Mouse (Mus musculus) G1E (cell line): Measurements from ENCODE around the gene Dusp8.

Experiments used
- CTCF ChIP-seq: IDR thresholded peaks from 2 replicates; pipeline ENCODE4 v1.5.1; 2012; ENCODE audit warnings: low read depth, low read length, inconsistent platforms, mixed read lengths
- POLR2AphosphoS5 ChIP-seq: IDR thresholded peaks from 2 replicates; pipeline ENCODE4 v1.6.1; 2012; ENCODE audit warnings: low read depth, low read length, inconsistent platforms; ENCODE audit not compliant: insufficient replicate concordance

DNA sequence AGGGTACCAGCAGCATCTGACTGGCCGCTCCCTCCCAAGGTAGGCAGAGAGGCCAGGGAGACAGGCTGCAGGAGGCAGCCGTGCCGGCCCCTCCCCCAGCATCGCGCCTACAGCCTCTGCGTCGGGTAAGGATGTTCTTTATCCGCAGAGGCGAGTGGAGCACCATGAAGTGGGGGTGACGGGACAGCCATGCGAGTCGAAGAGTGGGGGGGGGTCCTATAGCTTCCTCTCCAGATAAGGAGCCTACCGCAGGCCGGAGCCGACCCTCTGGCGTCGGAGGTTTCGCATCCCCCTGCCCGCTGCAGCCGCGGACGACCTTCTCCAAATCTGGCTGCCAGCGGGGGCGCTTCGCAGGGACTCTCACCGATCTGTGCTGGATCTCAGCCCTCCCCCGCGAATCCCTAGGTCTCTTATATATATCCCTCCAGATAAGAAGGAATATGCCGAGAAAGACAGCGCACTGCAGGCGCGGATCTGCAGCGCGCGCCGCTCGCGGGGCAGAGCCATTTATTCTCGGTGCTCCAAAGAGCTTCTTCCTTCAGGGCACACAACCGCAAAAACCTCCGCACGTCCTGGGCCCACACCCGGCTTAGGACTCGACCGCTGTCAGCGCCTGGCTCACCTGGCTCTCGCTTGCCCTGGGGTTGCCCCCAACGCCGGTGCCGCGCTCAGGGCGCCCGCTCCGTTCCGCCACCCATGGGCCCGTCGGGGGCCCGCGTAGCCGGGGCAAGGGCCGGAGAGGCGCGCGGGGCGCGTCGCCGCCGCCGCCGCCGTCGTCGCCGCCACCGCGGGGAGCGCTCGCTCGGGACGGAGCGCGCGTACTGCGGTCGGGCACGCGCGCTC is 1.1 kb downstream of the Dusp8 start:
- no peak for TF ChIP-seq POLR2AphosphoS5
- no peak for TF ChIP-seq CTCF
